Mouse (Mus musculus) liver, embryonic 14.5 days (tissue): Measurements from ENCODE around the gene Grip1.

Experiments
- CTCF ChIP-seq: IDR thresholded peaks from 2 replicates; pipeline ENCODE4 v1.5.1; 2016; ENCODE audit warnings: antibody characterized with exemption, low read depth, control low read depth
- EP300 ChIP-seq: IDR thresholded peaks from 2 replicates; pipeline ENCODE4 v1.6.1; 2016; ENCODE audit warnings: antibody characterized with exemption, low read depth

GRCm38 (mm10) chr10:119631966-119632365 is 178.3 kb downstream of the Grip1 start:
- TF ChIP-seq EP300 (no peak), CTCF (no peak)
